Mouse (Mus musculus): Measurements from ENCODE around the gene Slc24a4.

DNA sequence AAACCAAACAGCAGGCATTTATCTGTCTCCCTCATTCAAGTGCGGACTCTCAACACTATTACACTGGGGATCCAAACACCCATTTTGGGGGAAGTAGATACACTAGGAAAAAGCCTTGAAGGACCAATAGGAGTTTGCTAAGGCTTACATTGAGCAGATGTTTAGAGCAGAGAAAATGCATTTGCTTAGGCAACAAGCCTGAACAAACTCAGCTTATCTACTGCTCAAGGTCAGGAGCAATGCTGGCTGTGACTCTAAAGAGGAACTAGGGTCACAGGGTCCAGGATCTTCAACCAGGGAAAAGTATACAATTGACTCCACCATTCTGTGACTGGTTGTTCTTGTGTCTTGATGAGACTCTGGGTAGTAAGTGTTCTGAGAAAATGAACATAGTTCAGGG, 38.0 kb upstream of the Slc24a4 start:
- TF ChIP-seq CTCF (IDR thresholded peaks at IDR 0.05) (no peak), EP300 (IDR thresholded peaks at IDR 0.05) (no peak)

Data from lung, postnatal 0 days (tissue).